Mouse (Mus musculus) right cerebral cortex, postnatal 36 days (tissue): ENCODE data around the gene Scfd2.

ENCODE experiments used
- DNase-seq, 2 experiments: peaks; one replicate each; pipeline ENCODE4 v3.0.0; 2022; ENCODE audit warnings: low spot score in 2 of 2, mixed read lengths in 1 of 2

Gene Scfd2

GRCm38 (mm10) chr5:74201570-74202357, 329.8 kb downstream of the Scfd2 start:
- no peak for DNase-seq

GRCm38 (mm10) chr5:74200481-74200880, 331.1 kb downstream of the Scfd2 start:
- no peak for DNase-seq

- no peak for DNase-seq
These were observed 331.8 kb downstream of the Scfd2 start for GRCm38 (mm10) chr5:74199793-74200192.

- DNase-seq: no peak
These were observed 333.1 kb downstream of the Scfd2 start for GRCm38 (mm10) chr5:74198446-74198845.

GRCm38 (mm10) chr5:74197541-74198330, 333.8 kb downstream of the Scfd2 start:
- no peak for DNase-seq

GRCm38 (mm10) chr5:74196307-74196618, 335.3 kb downstream of the Scfd2 start:
- DNase-seq: no peak

- no peak for DNase-seq
These were observed 335.8 kb downstream of the Scfd2 start for GRCm38 (mm10) chr5:74195614-74196306.

- DNase-seq: peak; percentile 89 to 92
These were observed 336.5 kb downstream of the Scfd2 start, which contains the start of gene Rasl11b for GRCm38 (mm10) chr5:74194841-74195613. TSS of gene Rasl11b (plus strand) at chr5:74195286.

- DNase-seq: no peak
These were observed 337.3 kb downstream of the Scfd2 start for GRCm38 (mm10) chr5:74194027-74194840.

- no peak for DNase-seq
These were observed 337.9 kb downstream of the Scfd2 start for GRCm38 (mm10) chr5:74193626-74194025.

GRCm38 (mm10) chr5:74193008-74193407, 338.6 kb downstream of the Scfd2 start:
- no peak for DNase-seq

- no peak for DNase-seq
These were observed 340.6 kb downstream of the Scfd2 start for GRCm38 (mm10) chr5:74190911-74191310.

GRCm38 (mm10) chr5:74190161-74190491, 341.4 kb downstream of the Scfd2 start:
- no peak for DNase-seq

GRCm38 (mm10) chr5:74189484-74190160, 341.9 kb downstream of the Scfd2 start:
- no peak for DNase-seq

GRCm38 (mm10) chr5:74188886-74189285, 342.7 kb downstream of the Scfd2 start:
- DNase-seq: no peak

- no peak for DNase-seq
These were observed 343.5 kb downstream of the Scfd2 start for GRCm38 (mm10) chr5:74188076-74188475.

- DNase-seq: no peak
These were observed 347.0 kb downstream of the Scfd2 start for GRCm38 (mm10) chr5:74184607-74185006.

- no peak for DNase-seq
These were observed 348.4 kb downstream of the Scfd2 start for GRCm38 (mm10) chr5:74183118-74183517.

- DNase-seq: no peak
These were observed 351.3 kb downstream of the Scfd2 start for GRCm38 (mm10) chr5:74180216-74180615.

- DNase-seq: no peak
These were observed 355.9 kb downstream of the Scfd2 start for GRCm38 (mm10) chr5:74175526-74176270.
